Mouse (Mus musculus) gastrocnemius, postnatal 4 days (tissue): ENCODE data around the gene Tent5c. TPM values are rescaled to one million over a fixed set of nuclear protein-coding genes. Genes with fewer than 3 reads are reported as not detected.

Source experiments
- DNase-seq, 2 experiments: peaks; one replicate each; pipeline ENCODE4 v3.0.0; 2021 to 2022; ENCODE audit warnings: low spot score in 2 of 2, mixed read lengths in 2 of 2
- long read RNA-seq, 2 experiments: library from polyadenylated mRNA; stranded (forward); transcript quantifications; one replicate each; pipeline ENCODE4 v2.0.0; 2021
- total RNA-seq, 2 experiments: library from RNA; stranded (reverse); gene quantifications; 2 replicates each; pipeline ENCODE4 v1.2.3; 2021

The Tent5c gene
- 1 to 10 TPM; 4.0 to 6.5 TPM for total RNA-seq
- long read RNA-seq, experiment 1, full-length matches to known transcripts = 2 of 4 reads
- long read RNA-seq, experiment 1, partial matches to known transcripts = 0 of 4 reads
- long read RNA-seq, experiment 1, other reads (novel, unspliced or antisense) = 2 of 4 reads
- long read RNA-seq, experiment 2, full-length matches to known transcripts = 3 of 7 reads
- long read RNA-seq, experiment 2, partial matches to known transcripts = 0 of 7 reads
- long read RNA-seq, experiment 2, other reads (novel, unspliced or antisense) = 4 of 7 reads

DNA sequence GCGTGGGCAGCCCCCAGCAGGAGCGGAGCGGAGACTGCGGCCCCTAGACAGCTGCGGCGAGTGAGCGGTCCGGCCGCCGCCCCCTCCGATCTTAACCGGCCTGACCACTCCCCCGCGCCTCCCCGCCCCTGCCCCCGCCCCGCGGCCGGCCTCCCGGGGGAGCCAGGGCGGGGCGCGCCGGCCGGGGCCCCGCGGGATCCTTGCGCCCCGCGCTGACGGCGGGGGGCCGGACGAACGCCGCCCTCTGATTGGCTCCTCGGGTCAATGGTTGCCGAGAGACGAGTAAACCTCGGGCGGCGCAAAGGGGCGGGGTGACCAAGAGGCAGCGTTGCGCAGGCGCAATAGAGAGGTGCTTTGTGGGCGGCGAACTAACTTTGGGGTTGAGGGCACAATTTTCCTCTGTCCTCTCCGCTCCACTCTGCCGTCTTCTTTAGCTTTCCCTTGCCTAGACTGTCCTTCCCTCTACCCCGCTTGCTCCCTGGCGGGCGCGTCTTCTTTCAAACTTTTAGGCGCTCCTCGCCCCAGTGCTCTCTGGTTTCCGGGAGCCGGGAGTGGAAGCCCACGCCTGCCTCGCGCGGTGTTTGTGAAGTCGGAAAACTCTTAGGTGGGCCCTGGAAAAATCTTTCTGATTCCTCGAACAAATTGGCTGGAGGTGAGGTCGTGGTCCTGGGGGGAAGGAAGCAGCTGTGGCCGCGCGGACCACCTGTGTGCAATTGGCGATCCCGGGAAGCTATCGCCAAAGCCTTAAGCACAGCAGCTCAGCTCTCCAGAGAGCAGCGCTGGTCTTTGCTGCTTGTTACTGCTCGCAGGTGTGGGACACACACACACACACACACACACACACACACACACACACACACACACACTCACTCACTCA, at the start of gene Tent5c:
Gene Tent5c, minus strand, starts transcription at position 192 of the 877 bp plus-strand sequence.
- DNase-seq = peak; percentile 90 to 96

- DNase-seq = no peak
Measured at GRCm38 (mm10) chr3:100536686-100537085, 47.6 kb upstream of the Tent5c start.

DNA sequence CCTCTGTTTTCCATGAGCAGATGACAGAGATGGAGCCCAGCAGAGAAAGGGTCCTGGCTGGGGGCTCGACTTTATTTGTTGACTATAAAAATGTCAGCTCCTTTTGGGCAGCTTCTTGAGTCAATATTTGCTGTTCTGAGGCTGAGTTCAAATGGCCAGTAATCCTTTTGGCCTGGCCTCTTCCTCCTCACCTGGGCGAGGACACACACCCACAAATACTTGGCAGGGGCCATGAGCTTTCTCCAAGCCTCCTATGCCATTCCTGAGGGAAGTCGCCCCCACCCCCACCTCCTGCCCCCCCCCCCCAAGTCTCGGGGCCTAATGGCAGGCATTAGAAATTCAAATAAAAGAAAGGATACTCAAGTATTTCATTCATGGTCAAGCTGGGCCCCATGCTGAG, 46.8 kb upstream of the Tent5c start:
- DNase-seq = no peak

GRCm38 (mm10) chr3:100535298-100535697, 46.2 kb upstream of the Tent5c start:
- no peak for DNase-seq

- DNase-seq = no peak
Measured at GRCm38 (mm10) chr3:100534394-100534793, 45.3 kb upstream of the Tent5c start.

DNA sequence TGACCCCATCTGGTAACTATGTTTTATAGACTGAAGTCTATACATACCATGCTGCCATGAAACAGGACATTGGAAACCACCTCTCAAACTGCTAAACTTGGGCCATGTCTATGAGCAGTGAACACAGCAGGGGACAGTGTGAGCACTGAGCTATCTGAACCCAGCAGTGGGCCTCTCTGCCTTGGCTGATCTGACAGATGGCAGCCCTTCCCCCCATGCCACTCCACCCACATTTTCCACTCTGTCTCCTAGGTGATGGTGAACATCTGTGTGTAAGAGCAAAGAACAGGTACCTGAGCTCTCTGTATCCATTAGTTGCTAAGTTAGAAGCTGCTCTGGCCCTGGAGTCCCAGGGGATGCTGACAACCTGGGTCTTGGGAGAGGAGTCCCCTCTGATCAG, 44.3 kb upstream of the Tent5c start:
- no peak for DNase-seq

DNA sequence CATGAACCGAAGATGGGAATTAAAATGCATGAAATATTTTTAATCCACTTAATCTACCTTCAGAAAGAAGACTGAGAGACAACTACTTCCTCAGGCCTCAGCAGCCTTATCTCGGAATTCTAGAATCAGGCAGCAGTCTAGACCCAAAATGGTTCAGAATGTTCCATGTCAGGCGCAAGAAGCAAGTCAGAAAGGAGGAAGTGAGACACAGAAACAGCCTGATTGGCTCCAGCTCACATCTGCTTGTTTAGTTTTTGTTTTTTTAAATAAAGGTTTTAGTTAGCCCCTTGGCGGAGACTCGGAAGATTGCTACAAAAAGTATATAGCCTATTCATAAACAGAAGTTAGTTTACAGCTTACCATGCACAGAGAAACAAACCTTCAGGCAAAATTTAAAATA, 41.8 kb upstream of the Tent5c start:
- no peak for DNase-seq

- no peak for DNase-seq
Measured at GRCm38 (mm10) chr3:100530244-100530788, 41.2 kb upstream of the Tent5c start.

GRCm38 (mm10) chr3:100522671-100523070, 33.5 kb upstream of the Tent5c start:
- no peak for DNase-seq

GRCm38 (mm10) chr3:100521626-100522025, 32.5 kb upstream of the Tent5c start:
- no peak for DNase-seq

GRCm38 (mm10) chr3:100515754-100516141, 26.6 kb upstream of the Tent5c start:
- DNase-seq = no peak

DNA sequence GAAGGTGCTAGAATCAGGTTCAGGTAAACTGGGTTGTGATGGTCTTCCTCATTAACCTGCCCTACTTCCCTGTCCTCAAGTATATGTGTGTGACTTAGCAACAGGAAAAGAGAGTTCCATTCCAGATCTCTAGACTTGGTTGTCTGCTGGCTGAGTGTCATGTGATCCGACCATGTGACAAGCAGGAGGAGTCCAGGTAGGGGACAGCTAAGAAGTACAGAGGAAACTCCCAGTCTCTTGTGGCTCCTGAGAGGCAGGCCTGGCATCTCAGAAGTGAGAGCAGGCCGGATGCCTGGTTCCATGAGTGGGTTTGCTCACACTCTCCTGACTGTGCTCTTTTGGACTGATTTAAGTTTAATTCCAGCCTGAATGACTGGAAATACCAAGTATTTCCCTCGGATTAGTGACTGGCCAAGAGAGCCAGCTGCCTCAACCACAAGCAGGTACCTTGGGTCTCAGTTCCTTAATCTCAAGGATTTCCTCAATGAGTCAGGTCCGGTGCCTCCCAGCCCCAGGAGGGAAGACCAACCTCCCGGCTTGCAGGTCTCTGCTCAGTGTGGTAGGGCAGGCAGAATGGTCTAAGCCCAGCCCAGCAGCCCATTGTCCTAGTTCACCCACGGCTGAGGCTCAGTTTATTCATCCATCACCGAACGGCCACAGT, 26.1 kb upstream of the Tent5c start:
- no peak for DNase-seq

GRCm38 (mm10) chr3:100507174-100507573, 18.1 kb upstream of the Tent5c start:
- DNase-seq = no peak

- DNase-seq = no peak
Measured at GRCm38 (mm10) chr3:100506715-100507114, 17.6 kb upstream of the Tent5c start.

GRCm38 (mm10) chr3:100503882-100504281, 14.8 kb upstream of the Tent5c start:
- DNase-seq = no peak

DNA sequence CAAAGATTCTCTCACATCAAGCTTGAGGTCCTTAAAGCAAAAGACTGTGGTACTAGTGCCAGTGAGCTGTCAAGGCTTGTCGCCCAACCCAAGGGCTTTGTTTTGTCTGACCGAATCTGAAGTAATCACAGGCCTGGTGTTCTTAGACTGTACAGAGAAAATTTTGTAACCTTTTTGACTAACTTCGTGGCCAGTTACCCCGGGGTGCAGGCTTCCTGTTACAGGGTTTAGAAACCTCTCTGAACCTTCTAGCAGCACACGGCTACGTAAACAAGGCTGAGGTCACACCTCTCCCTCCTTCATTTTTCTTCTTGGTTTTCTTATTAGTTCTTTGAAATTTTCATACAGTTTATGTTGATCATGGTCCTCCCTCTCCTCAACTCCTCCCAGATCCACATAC, 13.4 kb upstream of the Tent5c start:
- DNase-seq = no peak

DNA sequence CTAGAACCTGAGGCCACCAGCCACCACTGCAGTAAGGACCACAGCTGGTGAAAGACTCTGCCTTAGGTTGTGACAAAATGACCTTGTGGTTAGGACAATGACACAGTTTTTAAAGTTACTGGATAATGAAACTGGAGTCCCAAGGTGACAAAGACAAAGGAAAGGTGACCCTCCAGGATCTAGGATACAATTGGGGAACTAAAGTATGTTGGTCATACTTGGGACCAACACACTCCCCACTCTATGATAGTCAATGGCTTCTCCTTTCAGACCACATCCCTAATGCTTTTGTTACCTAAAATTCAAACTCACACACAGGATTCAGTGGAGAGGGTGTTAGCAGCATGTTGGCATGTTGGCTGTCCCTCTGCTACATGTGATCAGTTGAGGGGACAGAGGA, 12.8 kb upstream of the Tent5c start:
- no peak for DNase-seq

DNA sequence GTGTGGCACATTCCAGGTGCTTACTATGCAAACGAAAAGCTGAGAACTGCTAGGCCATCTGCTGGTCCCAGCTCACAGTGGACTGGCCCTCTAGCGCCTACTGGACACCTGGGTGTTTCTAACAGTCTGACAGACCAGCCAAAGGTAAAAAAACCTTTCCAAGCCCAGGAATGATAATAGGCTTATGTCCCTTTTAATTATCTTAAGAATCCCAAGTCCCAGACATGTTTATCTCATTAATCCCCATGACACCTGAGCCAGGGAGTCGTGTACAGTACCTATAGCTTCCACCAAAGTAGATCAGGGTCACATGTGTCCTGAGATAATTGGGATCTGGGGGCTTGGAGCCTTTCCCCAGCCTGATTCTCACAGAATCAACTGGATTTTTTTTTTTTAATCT, 7.0 kb upstream of the Tent5c start:
- DNase-seq = no peak

GRCm38 (mm10) chr3:100495456-100495855, 6.3 kb upstream of the Tent5c start:
- no peak for DNase-seq

- DNase-seq = no peak
Measured at GRCm38 (mm10) chr3:100494912-100495311, 5.8 kb upstream of the Tent5c start.

- no peak for DNase-seq
Measured at GRCm38 (mm10) chr3:100490010-100490300, 831 bp upstream of the Tent5c start.
